Mouse (Mus musculus) MEL (cell line): ENCODE results near the gene Ilf3. TPM values are rescaled to one million over a fixed set of nuclear protein-coding genes. Genes with fewer than 3 reads are reported as not detected.

ENCODE experiments used
- DNase-seq: peaks from one replicate; pipeline ENCODE4 v3.0.0; 2011; ENCODE audit warnings: low read depth, low spot score
- H3K27ac ChIP-seq: 2 replicates; pipeline ENCODE4 v1.5.1; 2012; ENCODE audit warnings: low read depth, mild to moderate bottlenecking, control low read depth, low read length, moderate library complexity; ENCODE audit not compliant: control insufficient read depth
- H3K27me3 ChIP-seq, 2 experiments: fragments of 150-350 bp in 1 of 2; sonication (generic) in 1 of 2; 2 replicates each; pipeline ENCODE4 v1.6.1; 2012; ENCODE audit warnings: low read length in 2 of 2, mild to moderate bottlenecking in 2 of 2, improper control_type of control experiment in 1 of 2, moderate library complexity in 1 of 2; ENCODE audit not compliant: insufficient read depth in 2 of 2, control insufficient read depth in 1 of 2
- H3K36me3 ChIP-seq, 2 experiments: 2 replicates each; pipeline ENCODE4 v1.6.1; 2012 to 2014; ENCODE audit warnings: low read length in 2 of 2, improper control_type of control experiment in 1 of 2, inconsistent platforms in 1 of 2, mild to moderate bottlenecking in 1 of 2; ENCODE audit not compliant: insufficient read depth in 2 of 2, control insufficient read depth in 1 of 2
- H3K4me1 ChIP-seq, 2 experiments: fragments of 150-350 bp in 1 of 2; sonication (generic) in 1 of 2; 2 replicates each; pipeline ENCODE4 v1.6.1; 2012; ENCODE audit warnings: low read length in 2 of 2, improper control_type of control experiment in 1 of 2, mild to moderate bottlenecking in 1 of 2; ENCODE audit not compliant: insufficient read depth in 2 of 2, control insufficient read depth in 1 of 2
- H3K4me3 ChIP-seq, 2 experiments: fragments of 150-350 bp in 1 of 2; sonication (generic) in 1 of 2; 2 replicates each; pipeline ENCODE4 v1.5.1; 2012; ENCODE audit warnings: low read depth in 2 of 2, low read length in 2 of 2, mild to moderate bottlenecking in 2 of 2, moderate library complexity in 2 of 2, control low read depth in 1 of 2, improper control_type of control experiment in 1 of 2; ENCODE audit not compliant: control insufficient read depth in 1 of 2, insufficient read depth in 1 of 2
- H3K79me2 ChIP-seq: 2 replicates; pipeline ENCODE4 v1.6.1; 2012; ENCODE audit warnings: mild to moderate bottlenecking, low read length, moderate library complexity; ENCODE audit not compliant: control insufficient read depth, poor library complexity, insufficient read depth
- H3K9ac ChIP-seq: 2 replicates; pipeline ENCODE4 v1.6.1; 2012; ENCODE audit warnings: low read depth, mild to moderate bottlenecking, control low read depth, low read length, moderate library complexity; ENCODE audit not compliant: control insufficient read depth, poor library complexity, severe bottlenecking
- H3K9me3 ChIP-seq: fragments of 150-350 bp; sonication (generic); replicated peaks from 2 replicates; pipeline ENCODE4 v1.6.1; 2012; ENCODE audit warnings: mild to moderate bottlenecking, low read length, improper control_type of control experiment, moderate library complexity; ENCODE audit not compliant: insufficient read depth
- CHD2 ChIP-seq: IDR thresholded peaks from 2 replicates; pipeline ENCODE4 v1.6.1; 2011; ENCODE audit warnings: low read length, improper control_type of control experiment
- CTCF ChIP-seq, 3 experiments: IDR thresholded peaks in 2 of 3; conservative IDR thresholded peaks in 1 of 3; 2 replicates each; pipeline ENCODE4 v1.5.1; 2011 to 2012; ENCODE audit warnings: low read length in 3 of 3, low read depth in 2 of 3, mild to moderate bottlenecking in 2 of 3, improper control_type of control experiment in 1 of 3, inconsistent platforms in 1 of 3, mixed read lengths in 1 of 3, moderate library complexity in 1 of 3; ENCODE audit not compliant: control insufficient read depth in 1 of 3, insufficient read depth in 1 of 3, poor library complexity in 1 of 3, severe bottlenecking in 1 of 3
- E2F4 ChIP-seq: IDR thresholded peaks from 2 replicates; pipeline ENCODE4 v1.6.1; 2011; ENCODE audit warnings: low read depth, low read length, improper control_type of control experiment, borderline replicate concordance
- EP300 ChIP-seq, 2 experiments: IDR thresholded peaks; 2 replicates each; pipeline ENCODE4 v1.6.1; 2011; ENCODE audit warnings: improper control_type of control experiment in 2 of 2, low read length in 2 of 2, low read depth in 1 of 2, mild to moderate bottlenecking in 1 of 2
- ETS1 ChIP-seq: IDR thresholded peaks from 2 replicates; pipeline ENCODE4 v1.6.1; 2012; ENCODE audit warnings: low read depth, mild to moderate bottlenecking, inconsistent platforms, low read length, improper control_type of control experiment, moderate library complexity
- GABPA ChIP-seq: IDR thresholded peaks from 2 replicates; pipeline ENCODE4 v1.6.1; 2012; ENCODE audit warnings: low read depth, mild to moderate bottlenecking, inconsistent platforms, low read length, improper control_type of control experiment, moderate library complexity
- GATA1 ChIP-seq: IDR thresholded peaks from 2 replicates; pipeline ENCODE4 v1.6.1; 2011; ENCODE audit warnings: low read depth, low read length, improper control_type of control experiment
- HCFC1 ChIP-seq: IDR thresholded peaks from 2 replicates; pipeline ENCODE4 v1.6.1; 2012; ENCODE audit warnings: low read depth, mild to moderate bottlenecking, inconsistent platforms, low read length, improper control_type of control experiment, moderate library complexity
- MAFK ChIP-seq: IDR thresholded peaks from 2 replicates; pipeline ENCODE4 v1.6.1; 2011; ENCODE audit warnings: low read depth, mild to moderate bottlenecking, low read length, improper control_type of control experiment, borderline replicate concordance
- MAX ChIP-seq: IDR thresholded peaks from 2 replicates; pipeline ENCODE4 v1.6.1; 2011; ENCODE audit warnings: low read length, improper control_type of control experiment
- MAZ ChIP-seq: IDR thresholded peaks from 2 replicates; pipeline ENCODE4 v1.6.1; 2012; ENCODE audit warnings: low read depth, mild to moderate bottlenecking, inconsistent platforms, low read length, improper control_type of control experiment
- MEF2A ChIP-seq: IDR thresholded peaks from 2 replicates; pipeline ENCODE4 v1.6.1; 2014; ENCODE audit warnings: low read depth, mild to moderate bottlenecking, inconsistent platforms, low read length, improper control_type of control experiment; ENCODE audit not compliant: poor library complexity, insufficient replicate concordance, severe bottlenecking; ENCODE audit errors: extremely low read depth
- MXI1 ChIP-seq: IDR thresholded peaks from 2 replicates; pipeline ENCODE4 v1.6.1; 2011; ENCODE audit warnings: mild to moderate bottlenecking, low read depth, low read length, improper control_type of control experiment
- MYB ChIP-seq: IDR thresholded peaks from 2 replicates; pipeline ENCODE4 v1.6.1; 2011; ENCODE audit warnings: mild to moderate bottlenecking, low read depth, low read length, improper control_type of control experiment
- MYC ChIP-seq: IDR thresholded peaks from 2 replicates; pipeline ENCODE4 v1.6.1; 2011; ENCODE audit warnings: low read depth, mild to moderate bottlenecking, low read length, improper control_type of control experiment, moderate library complexity
- POLR2AphosphoS5 ChIP-seq: IDR thresholded peaks from 2 replicates; pipeline ENCODE4 v1.6.1; 2012; ENCODE audit warnings: low read depth, borderline replicate concordance, mild to moderate bottlenecking, inconsistent platforms, low read length, moderate library complexity, mixed read lengths
- RAD21 ChIP-seq: IDR thresholded peaks from 2 replicates; pipeline ENCODE4 v1.6.1; 2011; ENCODE audit warnings: mild to moderate bottlenecking, low read depth, low read length, improper control_type of control experiment
- RCOR1 ChIP-seq: IDR thresholded peaks from 2 replicates; pipeline ENCODE4 v1.6.1; 2012; ENCODE audit warnings: low read depth, mild to moderate bottlenecking, inconsistent platforms, low read length, improper control_type of control experiment
- SIN3A ChIP-seq: IDR thresholded peaks from 2 replicates; pipeline ENCODE4 v1.6.1; 2012; ENCODE audit warnings: low read length, improper control_type of control experiment, inconsistent platforms
- SMC3 ChIP-seq: IDR thresholded peaks from 2 replicates; pipeline ENCODE4 v1.6.1; 2011; ENCODE audit warnings: low read depth, low read length, improper control_type of control experiment
- TBP ChIP-seq: IDR thresholded peaks from 2 replicates; pipeline ENCODE4 v1.8.0; 2011; ENCODE audit warnings: low read depth, low read length, improper control_type of control experiment
- TCF12 ChIP-seq: IDR thresholded peaks from 2 replicates; pipeline ENCODE4 v1.6.1; 2014; ENCODE audit warnings: low read depth, mild to moderate bottlenecking, inconsistent platforms, low read length, improper control_type of control experiment, moderate library complexity
- ZC3H11A ChIP-seq: IDR thresholded peaks from 2 replicates; pipeline ENCODE4 v1.6.1; 2012; ENCODE audit warnings: low read depth, mild to moderate bottlenecking, inconsistent platforms, low read length, improper control_type of control experiment
- ZNF384 ChIP-seq: IDR thresholded peaks from 2 replicates; pipeline ENCODE4 v1.6.1; 2012; ENCODE audit warnings: low read depth, mild to moderate bottlenecking, inconsistent platforms, low read length, improper control_type of control experiment
- polyA plus RNA-seq, 2 experiments: library from polyadenylated mRNA; stranded (reverse) in 1 of 2; unstranded in 1 of 2; fragments of >175 nt in 1 of 2; fragments of >200 nt in 1 of 2; gene quantifications; 2 replicates each; pipeline versions ENCODE4 v1.2.1 to v1.2.4; 2012; ENCODE audit warnings: low replicate concordance in 2 of 2, low read depth in 1 of 2; ENCODE audit not compliant: insufficient read length in 2 of 2, insufficient read depth in 1 of 2, missing spikeins in 1 of 2
- total RNA-seq: library from RNA; depleted of rRNA; stranded (reverse); fragments of 300-350 nt; gene quantifications from 2 replicates; pipeline ENCODE4 v1.2.3, GENCODE M21; 2012

The Ilf3 gene
- total and polyA plus RNA-seq, 3 experiments: 67.4 to 519 (median 210) TPM

GRCm38 (mm10) chr9:21367357-21368111 lies at the start of gene Ilf3 (continued):
- TF ChIP-seq POLR2AphosphoS5: peak; percentile 95
- TF ChIP-seq RCOR1: no peak
- no peak for TF ChIP-seq MYB

- peak overlapping the region; percentile 10 for H3K9ac ChIP-seq
- H3K36me3 ChIP-seq: peaks cover 0 to 25% of the 10 kb centered on the region in 2 experiments; a peak in 2 of 4 replicates
- TF ChIP-seq ETS1: peak; percentile 63; the same call in 1 of the 2 replicates
- TF ChIP-seq MAX: no peak
- TF ChIP-seq GATA1: 0 out of 2 replicates have a peak, but pooled peaks have one; percentile 1
- TF ChIP-seq CTCF (IDR thresholded peaks at IDR 0.05 in 2 of 3, conservative IDR thresholded peaks at IDR 0.05 in 1 of 3; ENCODE audit: control insufficient read depth in 1 of 3, insufficient read depth in 1 of 3, low read depth in 2 of 3, low read length in 3 of 3, poor library complexity in 1 of 3, severe bottlenecking in 1 of 3): no peak
- TF ChIP-seq MEF2A: 0 out of 2 replicates have a peak, but pooled peaks have one; percentile 64
- TF ChIP-seq MAZ: peak; percentile 65; the same call in 1 of the 2 replicates
- 0 out of 2 replicates have a peak, but pooled peaks have one; percentile 37 for TF ChIP-seq TCF12
- peak; percentile 40 to 58; a peak in 3 of 4 replicates for TF ChIP-seq EP300 (IDR thresholded peaks at IDR 0.05; ENCODE audit: low read depth in 1 of 2, low read length in 2 of 2)
- peak; percentile 76 for TF ChIP-seq MXI1
- TF ChIP-seq TBP: 0 out of 2 replicates have a peak, but pooled peaks have one; percentile 30
- TF ChIP-seq HCFC1: 0 out of 2 replicates have a peak, but pooled peaks have one; percentile 43
- TF ChIP-seq SIN3A: no peak
- TF ChIP-seq, all 39 proteins: peak for 9
- peaks cover 22% of the 10 kb centered on the region for H3K79me2 ChIP-seq
- peak overlapping the region; percentile 37 for H3K27ac ChIP-seq
- H3K9me3 ChIP-seq: no peaks in the 10 kb centered on the region
- peak; percentile 84 for DNase-seq
- H3K4me1 ChIP-seq: peaks cover 20 to 32% of the 10 kb centered on the region in 2 experiments
- no peak overlapping the region for H3K4me3 ChIP-seq
- no peaks in the 10 kb centered on the region for H3K27me3 ChIP-seq
Observed at GRCm38 (mm10) chr9:21318792-21319191, 48.9 kb upstream of the Ilf3 start.

- TF ChIP-seq SIN3A: peak; percentile 53; the same call in 1 of the 2 replicates
- TF ChIP-seq MAFK: no peak
- 0 out of 2 replicates have a peak, but pooled peaks have one; percentile 18 for TF ChIP-seq ZNF384
- TF ChIP-seq SMC3: peak; percentile 69
- no peak for TF ChIP-seq MYB
- peak; percentile 52; the same call in 1 of the 2 replicates for TF ChIP-seq ZC3H11A
- peak; percentile 54; the same call in 1 of the 2 replicates for TF ChIP-seq MAX
- TF ChIP-seq RAD21: peak; percentile 59
- TF ChIP-seq HCFC1: 0 out of 2 replicates have a peak, but pooled peaks have one; percentile 32
- TF ChIP-seq GABPA: no peak
- 0 out of 4 replicates have a peak, but pooled peaks of 1 of the 2 experiments have one; percentile 13 for TF ChIP-seq EP300 (IDR thresholded peaks at IDR 0.05; ENCODE audit: low read depth in 1 of 2, low read length in 2 of 2)
- no peak for TF ChIP-seq CHD2
- TF ChIP-seq RCOR1: peak; percentile 53; the same call in 1 of the 2 replicates
- TF ChIP-seq MXI1: peak; percentile 58; the same call in 1 of the 2 replicates
- peak; percentile 71; the same call in 1 of the 2 replicates for TF ChIP-seq MYC
- TF ChIP-seq CTCF (IDR thresholded peaks at IDR 0.05 in 2 of 3, conservative IDR thresholded peaks at IDR 0.05 in 1 of 3; ENCODE audit: control insufficient read depth in 1 of 3, insufficient read depth in 1 of 3, low read depth in 2 of 3, low read length in 3 of 3, poor library complexity in 1 of 3, severe bottlenecking in 1 of 3): peak; percentile 51 to 70 (median 60)
- 0 out of 2 replicates have a peak, but pooled peaks have one; percentile 13 for TF ChIP-seq E2F4
- TF ChIP-seq, all 39 proteins: peak for 13
- peaks cover 18 to 26% of the 10 kb centered on the region in 2 experiments for H3K4me1 ChIP-seq
- no peak overlapping the region for H3K9ac ChIP-seq
Observed at GRCm38 (mm10) chr9:21319503-21319902, 48.2 kb upstream of the Ilf3 start.

More at GRCm38 (mm10) chr9:21319503-21319902, 48.2 kb upstream of the Ilf3 start:
- Histone ChIP-seq H3K9me3 (no peaks in the 10 kb centered on the region), H3K27me3 (no peaks in the 10 kb centered on the region), H3K27ac (no peak overlapping the region), H3K4me3 (no peak overlapping the region), H3K79me2 (peaks cover 22% of the 10 kb centered on the region), H3K36me3 (peaks cover 0 to 22% of the 10 kb centered on the region in 2 experiments; a peak in 2 of 4 replicates)
- DNase-seq: peak; percentile 76
